Mouse (Mus musculus) forebrain, embryonic 10.5 days (tissue): ENCODE data around the gene Ube2j1. TPM values are rescaled to one million over a fixed set of nuclear protein-coding genes. Genes with fewer than 3 reads are reported as not detected.
A peak's percentile ranks its signal among the peaks of the same experiment; 100 is the strongest.

Source experiments
- DNase-seq: peaks from one replicate; pipeline ENCODE4 v3.0.0-alpha.2; 2017; ENCODE audit warnings: low spot score; ENCODE audit errors: extremely low spot score
- H3K27ac ChIP-seq: fragments of 300-500 bp; sonication (generic); 2 replicates; pipeline ENCODE4 v1.5.1; 2016; ENCODE audit warnings: mild to moderate bottlenecking
- H3K27me3 ChIP-seq: fragments of 300-500 bp; sonication (generic); 2 replicates; pipeline ENCODE4 v1.6.1; 2016; ENCODE audit warnings: mild to moderate bottlenecking; ENCODE audit not compliant: poor library complexity, severe bottlenecking
- H3K36me3 ChIP-seq: fragments of 300-500 bp; sonication (generic); replicated peaks from 2 replicates; pipeline ENCODE4 v1.6.1; 2016; ENCODE audit warnings: mild to moderate bottlenecking, moderate library complexity
- H3K4me1 ChIP-seq: fragments of 300-500 bp; sonication (generic); 2 replicates; pipeline ENCODE4 v1.6.1; 2016
- H3K4me3 ChIP-seq: fragments of 300-500 bp; sonication (generic); 2 replicates; pipeline ENCODE4 v1.5.1; 2016; ENCODE audit warnings: mild to moderate bottlenecking, moderate library complexity
- H3K9me3 ChIP-seq: fragments of 300-500 bp; sonication (generic); 2 replicates; pipeline ENCODE4 v1.6.1; 2016; ENCODE audit warnings: mild to moderate bottlenecking, moderate library complexity
- WGBS: fragments of 180-500 bp; shearing (Covaris S2); methylation state at CpG from one replicate; pipeline ENCODE4 v1.1.7; 2016; 5-methylcytosine and 5-hydroxymethylcytosine counted together
- polyA plus RNA-seq: library from polyadenylated mRNA; unstranded; fragments of >200 nt; fragmentation: Nextera tagmentation; extraction: Ambion mirVana; gene quantifications from 2 replicates; pipeline ENCODE4 v1.2.1, GENCODE M21; 2016

The Ube2j1 gene
- polyA plus RNA-seq, 1 experiment from 2014 or later, result 46.8 TPM

DNA sequence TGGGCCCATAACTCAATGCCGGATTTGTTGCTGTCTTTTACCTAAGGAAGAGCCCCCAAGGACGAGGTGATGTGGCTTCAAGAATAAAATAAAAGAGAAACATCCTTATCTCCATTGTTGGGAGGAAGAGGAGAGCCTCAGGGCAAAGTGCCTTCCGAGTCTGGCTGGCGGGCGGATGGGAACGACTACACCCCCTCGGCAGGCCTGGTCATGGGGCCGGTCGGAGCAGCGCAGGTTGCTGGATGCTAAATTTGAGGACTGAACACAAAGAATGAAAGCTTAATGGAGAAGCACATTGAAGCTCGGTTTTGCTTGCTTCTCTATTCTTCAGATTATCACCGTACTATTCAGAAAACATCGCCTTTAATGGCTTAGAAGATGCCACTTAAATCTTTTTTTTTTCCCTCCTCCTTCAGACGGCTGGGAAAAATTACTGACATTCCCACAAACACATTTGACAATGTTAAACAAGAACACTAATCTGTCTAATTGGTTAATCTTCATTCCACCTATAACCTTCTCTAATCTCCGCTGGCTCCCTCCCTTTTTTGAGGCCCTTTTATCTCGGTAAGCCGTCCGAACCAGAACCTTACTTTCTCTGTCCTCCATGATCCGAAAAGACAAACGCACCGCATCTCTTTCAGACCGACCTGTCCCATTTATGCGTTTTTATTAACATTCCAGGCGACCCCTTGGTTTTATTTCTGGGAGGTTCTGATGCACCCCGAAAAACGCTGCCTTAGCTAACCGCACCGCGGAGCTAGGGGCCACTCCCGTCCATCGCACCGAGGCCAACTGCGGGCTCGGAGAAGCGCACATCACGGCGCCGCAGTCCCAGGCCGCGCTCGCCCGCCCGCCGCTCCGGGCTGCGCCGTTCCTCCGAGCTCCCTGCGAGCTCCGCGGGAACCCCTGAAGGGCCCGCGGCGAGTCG lies 687 bp upstream of the Ube2j1 start:
- Histone ChIP-seq H3K27me3 (no peaks in the 10 kb centered on the region), H3K36me3 (peaks cover 31% of the 10 kb centered on the region), H3K9me3 (peaks cover 4% of the 10 kb centered on the region; the same call in 1 of the 2 replicates), H3K27ac (peak overlapping the region; percentile 94), H3K4me3 (peak overlapping the region; percentile 87), H3K4me1 (peaks cover 17% of the 10 kb centered on the region)
- DNase-seq, result peak; percentile 27
- WGBS, result 1% methylated on average over 55 of the region's 55 CpGs

DNA sequence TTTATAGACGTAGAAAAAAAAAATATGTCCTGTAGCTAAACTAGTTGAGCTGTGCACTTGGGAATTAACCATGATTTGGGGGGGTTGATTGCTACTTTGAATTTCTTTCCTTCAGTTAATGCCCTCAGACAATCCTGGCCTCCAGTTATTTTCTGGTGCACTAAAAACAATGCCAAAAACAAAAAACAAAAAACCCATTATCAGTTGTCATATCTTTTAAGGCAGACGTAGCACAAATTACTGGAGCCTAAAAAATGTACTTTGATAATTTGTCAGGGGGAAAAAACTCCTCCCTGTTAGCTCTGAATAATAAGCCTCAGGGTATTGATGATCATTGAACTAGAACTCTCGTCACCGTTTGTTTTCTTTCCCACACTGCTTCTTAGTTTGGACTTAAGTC lies 829 bp downstream of the Ube2j1 start:
- peaks cover 17% of the 10 kb centered on the region for H3K4me1 ChIP-seq
- WGBS, result 5% methylated on average over 4 of the region's 4 CpGs
- H3K9me3 ChIP-seq, result peaks cover 5% of the 10 kb centered on the region; the same call in 1 of the 2 replicates
- H3K4me3 ChIP-seq, result peak overlapping the region; percentile 87
- H3K27ac ChIP-seq, result peak overlapping the region; percentile 94
- peaks cover 46% of the 10 kb centered on the region for H3K36me3 ChIP-seq
- no peaks in the 10 kb centered on the region for H3K27me3 ChIP-seq
- no peak for DNase-seq

DNA sequence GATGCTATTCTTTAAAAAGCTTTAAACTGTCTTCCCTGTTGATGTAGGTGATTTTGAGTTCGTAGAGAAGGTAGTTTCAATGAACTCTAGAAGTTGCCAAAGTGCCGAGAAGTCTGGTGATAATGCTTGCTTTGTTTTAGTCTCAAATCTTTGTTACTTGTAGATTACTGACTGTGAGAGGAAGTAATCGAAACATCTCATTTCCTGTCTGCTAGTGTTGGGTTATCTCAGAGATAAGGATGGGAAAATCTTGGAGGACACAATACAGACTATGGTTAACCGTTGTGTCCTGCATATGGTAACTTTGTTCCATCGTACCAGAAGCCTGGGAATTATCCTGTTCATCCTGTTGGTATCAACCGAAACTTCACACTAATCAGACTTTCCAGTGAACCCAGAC lies 2.3 kb downstream of the Ube2j1 start:
- no peak for DNase-seq
- no peak overlapping the region for H3K27ac ChIP-seq
- H3K9me3 ChIP-seq, result peaks cover 5% of the 10 kb centered on the region; the same call in 1 of the 2 replicates
- peaks cover 42% of the 10 kb centered on the region for H3K36me3 ChIP-seq
- 87% methylated on average over 6 of the region's 6 CpGs for WGBS
- H3K4me3 ChIP-seq, result no peak overlapping the region
- peaks cover 17% of the 10 kb centered on the region for H3K4me1 ChIP-seq
- no peaks in the 10 kb centered on the region for H3K27me3 ChIP-seq

DNA sequence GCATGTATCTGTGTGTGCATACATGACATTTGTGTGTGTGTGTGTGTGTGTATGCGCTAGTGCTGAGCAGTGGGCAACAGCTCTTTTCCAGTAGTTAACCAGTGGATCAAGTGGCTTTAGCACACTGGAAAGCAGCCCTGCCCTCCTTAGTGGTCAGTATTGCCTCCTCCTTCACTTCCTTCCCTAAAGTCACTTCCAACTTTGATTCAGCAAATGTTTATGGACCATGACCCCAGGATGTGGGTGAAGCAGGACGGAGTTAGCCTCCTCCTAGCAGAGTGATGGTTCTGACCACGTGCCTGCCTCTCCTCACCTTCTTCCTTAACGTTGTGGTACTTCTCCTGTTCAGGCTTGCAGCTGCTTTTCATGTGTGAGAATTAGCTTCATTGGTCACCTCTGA lies 8.6 kb downstream of the Ube2j1 start:
- no peak overlapping the region for H3K27ac ChIP-seq
- no peaks in the 10 kb centered on the region for H3K4me1 ChIP-seq
- no peak for DNase-seq
- 93% methylated on average over 4 of the region's 4 CpGs for WGBS
- peaks cover 5% of the 10 kb centered on the region; the same call in 1 of the 2 replicates for H3K9me3 ChIP-seq
- no peaks in the 10 kb centered on the region for H3K27me3 ChIP-seq
- peaks cover 93% of the 10 kb centered on the region for H3K36me3 ChIP-seq
- no peak overlapping the region for H3K4me3 ChIP-seq

DNA sequence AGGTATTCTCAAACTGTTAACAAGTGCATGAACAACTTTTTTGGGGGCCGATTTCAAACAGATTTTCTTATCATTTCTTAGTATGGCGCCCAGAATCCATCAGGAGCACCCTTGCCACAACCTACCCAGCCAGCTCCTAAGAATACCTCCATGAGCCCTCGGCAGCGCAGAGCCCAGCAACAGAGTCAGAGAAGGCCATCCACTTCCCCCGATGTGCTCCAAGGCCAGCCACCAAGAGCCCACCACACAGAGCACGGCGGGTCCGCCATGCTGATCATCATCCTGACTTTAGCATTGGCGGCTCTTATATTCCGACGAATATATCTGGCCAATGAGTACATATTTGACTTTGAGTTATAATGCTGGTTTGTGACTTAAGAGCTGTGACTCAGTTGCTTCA lies 18.4 kb downstream of the Ube2j1 start:
- Histone ChIP-seq H3K4me1 (no peaks in the 10 kb centered on the region), H3K36me3 (peaks cover 85% of the 10 kb centered on the region), H3K4me3 (no peak overlapping the region), H3K27me3 (no peaks in the 10 kb centered on the region), H3K9me3 (no peaks in the 10 kb centered on the region), H3K27ac (no peak overlapping the region)
- DNase-seq, result no peak
- 94% methylated on average over 11 of the region's 11 CpGs for WGBS

DNA sequence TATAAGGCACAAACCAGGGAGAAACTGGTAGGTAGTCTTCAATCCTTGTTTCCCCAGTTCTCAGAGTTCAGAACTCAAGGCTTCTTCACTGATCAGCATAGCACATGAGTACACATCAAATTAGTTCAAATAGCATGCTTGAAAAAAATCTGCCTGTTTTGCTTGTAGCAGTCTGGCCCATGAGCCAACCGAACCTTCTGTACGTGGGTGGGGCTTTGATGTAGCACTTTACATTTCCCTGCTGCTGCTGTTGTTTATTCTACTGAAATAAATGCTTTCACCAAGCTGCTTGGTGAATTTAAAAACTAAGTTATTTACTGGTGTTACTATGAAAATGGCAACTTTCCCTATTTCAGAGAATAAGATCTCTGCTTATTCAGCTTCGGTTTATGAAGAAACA lies 20.8 kb downstream of the Ube2j1 start:
- no peaks in the 10 kb centered on the region for H3K9me3 ChIP-seq
- DNase-seq, result no peak
- peaks cover 60% of the 10 kb centered on the region for H3K36me3 ChIP-seq
- WGBS, result 94% methylated on average over 3 of the region's 3 CpGs
- no peak overlapping the region for H3K4me3 ChIP-seq
- H3K27ac ChIP-seq, result no peak overlapping the region
- H3K4me1 ChIP-seq, result no peaks in the 10 kb centered on the region
- H3K27me3 ChIP-seq, result no peaks in the 10 kb centered on the region

DNA sequence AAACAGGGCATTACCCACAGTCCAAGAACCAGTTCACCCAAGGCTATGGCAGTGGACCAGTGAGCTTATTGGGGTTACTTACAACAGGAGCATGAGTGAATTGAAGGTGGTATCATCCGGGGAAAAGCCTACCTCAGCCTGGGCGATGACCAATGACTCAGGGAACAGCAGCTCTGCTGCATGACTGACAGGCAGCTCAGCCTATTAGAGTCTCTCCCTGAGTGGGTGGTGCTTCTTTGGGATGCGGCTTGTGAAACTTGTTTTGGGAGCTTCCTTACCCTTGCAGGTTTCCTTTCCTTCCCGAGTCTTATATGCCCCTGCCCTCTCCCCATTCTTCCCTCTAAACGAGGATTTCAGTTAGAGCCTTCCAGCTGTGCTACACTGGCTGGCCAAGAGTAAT lies 21.4 kb downstream of the Ube2j1 start:
- Histone ChIP-seq H3K9me3 (no peaks in the 10 kb centered on the region), H3K4me3 (no peak overlapping the region), H3K27me3 (no peaks in the 10 kb centered on the region), H3K27ac (no peak overlapping the region), H3K36me3 (peaks cover 55% of the 10 kb centered on the region), H3K4me1 (no peaks in the 10 kb centered on the region)
- 86% methylated on average over 5 of the region's 5 CpGs for WGBS
- DNase-seq, result no peak

DNA sequence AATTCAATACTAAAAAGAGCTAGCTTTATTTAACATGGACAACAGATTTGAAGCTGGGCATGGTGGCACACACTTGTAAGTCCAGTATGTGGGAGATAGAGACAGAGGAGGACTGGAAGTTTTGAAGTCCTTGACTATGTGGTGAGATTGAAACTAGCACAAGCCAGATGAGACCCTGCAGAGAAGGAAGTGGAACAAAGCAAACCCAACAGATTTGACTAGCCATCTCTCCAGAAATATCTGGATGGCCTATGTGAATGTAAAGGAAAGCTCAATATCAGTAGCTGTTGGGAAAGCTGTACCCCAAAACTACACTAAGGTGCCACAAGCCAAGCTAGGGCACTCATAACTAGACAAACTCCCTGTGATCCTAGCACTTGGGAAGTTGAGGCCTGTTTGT lies 23.2 kb downstream of the Ube2j1 start:
- no peaks in the 10 kb centered on the region for H3K9me3 ChIP-seq
- H3K27ac ChIP-seq, result no peak overlapping the region
- no peaks in the 10 kb centered on the region for H3K4me1 ChIP-seq
- no peaks in the 10 kb centered on the region for H3K27me3 ChIP-seq
- H3K4me3 ChIP-seq, result no peak overlapping the region
- peaks cover 37% of the 10 kb centered on the region for H3K36me3 ChIP-seq
- no peak for DNase-seq

DNA sequence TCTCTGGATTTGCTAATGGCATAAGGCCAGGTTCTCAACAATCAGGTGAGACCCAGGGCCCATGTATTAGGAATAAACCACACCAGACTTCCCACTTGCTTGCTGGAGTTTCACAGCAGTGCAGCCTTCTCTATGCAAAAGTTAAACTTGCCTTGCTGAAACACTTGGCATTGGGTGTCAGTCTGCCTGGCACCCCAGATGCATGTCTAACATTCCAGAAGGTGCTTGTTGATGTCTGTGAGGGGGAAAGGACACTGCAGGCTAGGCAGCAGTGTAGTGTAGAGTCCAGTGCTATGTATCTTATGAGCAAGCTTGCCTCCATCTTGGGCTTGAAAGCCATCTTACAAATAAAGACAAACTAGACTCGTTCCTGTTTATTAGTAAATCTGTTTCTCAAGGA lies 25.1 kb downstream of the Ube2j1 start:
- WGBS, result 88% methylated on average over 1 of the region's 1 CpGs
- Histone ChIP-seq H3K4me3 (no peak overlapping the region), H3K27ac (no peak overlapping the region), H3K27me3 (no peaks in the 10 kb centered on the region), H3K4me1 (no peaks in the 10 kb centered on the region), H3K36me3 (peaks cover 18% of the 10 kb centered on the region), H3K9me3 (no peaks in the 10 kb centered on the region)
- DNase-seq, result no peak

DNA sequence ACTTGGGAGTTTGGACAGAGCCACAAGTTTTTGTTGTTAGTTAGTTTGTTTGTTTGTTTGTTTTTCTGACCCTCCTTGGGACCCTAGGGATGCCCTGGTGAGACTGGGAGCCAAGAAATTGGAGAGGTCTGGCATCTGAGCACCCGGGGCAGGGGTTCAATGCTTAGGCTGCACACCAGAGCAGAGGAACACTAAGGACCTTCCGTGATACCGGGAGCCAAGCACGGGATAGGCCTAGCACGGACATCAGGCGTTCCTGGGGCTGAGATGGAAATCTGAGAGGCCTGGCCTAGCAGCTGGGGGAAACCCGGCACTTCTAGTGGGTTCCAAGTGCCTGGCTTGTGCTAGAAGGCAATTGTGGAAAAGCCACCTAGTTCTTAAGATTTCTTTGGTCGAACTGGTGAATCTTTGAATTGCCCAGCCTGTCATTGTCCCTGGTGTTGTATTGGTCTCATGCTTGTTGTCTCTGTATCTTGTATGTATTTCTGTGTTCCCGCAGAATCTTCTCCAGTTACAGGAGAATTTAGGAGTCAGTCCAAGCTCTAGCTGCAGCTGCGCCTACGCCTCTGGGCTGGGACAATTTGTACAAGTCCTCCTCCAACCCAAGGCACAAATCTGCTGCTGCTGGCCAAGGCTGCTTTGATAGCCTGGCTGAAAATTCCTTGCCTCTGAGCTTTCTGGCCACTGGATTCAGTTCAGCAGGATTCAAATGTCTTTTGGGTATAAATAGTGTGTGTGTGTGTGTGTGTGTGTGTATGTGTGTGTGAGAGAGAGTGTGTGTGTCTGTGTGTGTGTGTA lies 26.9 kb downstream of the Ube2j1 start:
- Histone ChIP-seq H3K4me1 (0 out of 2 replicates have a peak, but pooled peaks cover 4% of the 10 kb centered on the region), H3K36me3 (peaks cover under 1% of the 10 kb centered on the region; the same call in 1 of the 2 replicates), H3K27ac (no peak overlapping the region), H3K4me3 (no peak overlapping the region), H3K9me3 (no peaks in the 10 kb centered on the region), H3K27me3 (no peaks in the 10 kb centered on the region)
- no peak for DNase-seq
- WGBS, result 80% methylated on average over 11 of the region's 11 CpGs

DNA sequence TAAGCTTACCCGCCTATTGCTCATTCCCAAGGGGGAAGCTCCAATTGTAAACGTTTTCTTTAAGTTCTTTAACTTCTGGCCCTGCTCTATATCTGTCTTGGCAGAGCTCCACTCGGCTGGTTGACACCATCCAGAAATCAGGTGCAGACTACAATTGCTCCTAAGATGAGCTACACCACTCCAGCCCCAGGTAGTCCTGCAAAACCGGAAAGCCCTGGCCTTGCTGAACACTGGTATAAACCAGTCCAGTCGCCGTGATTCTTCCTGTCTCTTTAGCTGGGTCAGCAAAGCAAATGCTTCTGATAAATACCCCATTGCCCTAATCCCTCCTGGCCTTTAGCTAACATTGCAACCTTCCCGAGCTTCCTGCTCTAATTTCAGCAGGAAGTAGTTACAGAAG lies 29.9 kb downstream of the Ube2j1 start:
- Histone ChIP-seq H3K27ac (no peak overlapping the region), H3K4me3 (no peak overlapping the region), H3K9me3 (no peaks in the 10 kb centered on the region), H3K36me3 (no peaks in the 10 kb centered on the region), H3K4me1 (0 out of 2 replicates have a peak, but pooled peaks cover 7% of the 10 kb centered on the region), H3K27me3 (no peaks in the 10 kb centered on the region)
- 63% methylated on average over 7 of the region's 7 CpGs for WGBS
- no peak for DNase-seq

DNA sequence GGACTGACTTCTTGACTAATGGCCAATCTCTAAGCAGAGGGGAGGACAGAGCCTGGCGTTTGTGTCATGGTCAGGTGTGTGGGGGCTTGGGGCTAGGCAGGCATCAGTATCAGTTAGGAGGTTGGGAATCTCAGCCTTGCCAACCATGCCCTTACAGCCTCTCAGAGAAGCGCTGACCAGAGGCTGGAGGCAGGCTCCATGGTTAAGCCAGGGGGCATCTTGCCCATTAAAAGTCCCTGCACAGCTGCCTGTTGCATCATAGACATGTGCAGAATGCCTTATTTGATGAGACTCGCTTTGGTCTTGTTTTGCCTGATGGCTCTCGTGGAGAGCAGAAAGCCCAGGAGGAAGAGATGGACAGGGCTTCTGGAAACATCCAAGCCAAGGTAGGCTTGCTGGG lies 31.8 kb downstream of the Ube2j1 start, which contains the start of gene Gabrr2:
Gene Gabrr2 (plus strand): TSS at position 19 of the 400 bp plus-strand sequence.
- Histone ChIP-seq H3K9me3 (no peaks in the 10 kb centered on the region), H3K4me1 (peaks cover 12% of the 10 kb centered on the region; the same call in 1 of the 2 replicates), H3K27me3 (no peaks in the 10 kb centered on the region), H3K4me3 (no peak within 1 kb of the TSS), H3K27ac (no peak within 1 kb of the TSS), H3K36me3 (no peaks in the 10 kb centered on the region)
- DNase-seq, result no peak
- WGBS, result 83% methylated on average over 4 of the region's 4 CpGs

DNA sequence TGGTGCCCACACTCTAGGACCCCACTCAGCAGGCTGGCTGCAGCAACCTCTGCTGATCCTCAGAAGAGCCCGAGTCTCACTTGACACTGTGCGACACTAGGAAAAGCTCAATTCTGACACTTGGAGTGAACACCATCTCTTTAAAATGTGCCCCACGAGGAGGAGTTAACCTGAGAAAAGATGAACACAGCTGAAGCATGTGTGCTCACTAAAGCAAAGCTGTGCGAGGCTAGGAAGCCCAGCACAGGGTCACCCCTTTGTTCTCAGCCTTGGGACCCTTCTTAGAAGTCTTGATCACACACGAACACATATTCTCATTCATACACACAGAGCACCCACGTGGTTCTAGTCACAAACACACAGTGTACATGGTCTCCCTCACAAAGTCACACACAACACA lies 33.8 kb downstream of the Ube2j1 start:
- DNase-seq, result no peak
- Histone ChIP-seq H3K4me3 (no peak overlapping the region), H3K9me3 (no peaks in the 10 kb centered on the region), H3K27me3 (no peaks in the 10 kb centered on the region), H3K36me3 (no peaks in the 10 kb centered on the region), H3K4me1 (peaks cover 12% of the 10 kb centered on the region; the same call in 1 of the 2 replicates), H3K27ac (no peak overlapping the region)
- 87% methylated on average over 6 of the region's 6 CpGs for WGBS
